Mouse (Mus musculus): ENCODE measurements around the gene Doxl2. TPM values are rescaled to one million over a fixed set of nuclear protein-coding genes. Genes with fewer than 3 reads are reported as not detected.
"Not testable (repeated sequence)": the region's sequence is repeated elsewhere in the genome, so short reads cannot be mapped to it uniquely, and the experiment has no call there.

Doxl2 gene
- not detected in 2 replicates for polyA plus RNA-seq (2015; fragmentation: Nextera tagmentation; extraction: Ambion mirVana)

DNA sequence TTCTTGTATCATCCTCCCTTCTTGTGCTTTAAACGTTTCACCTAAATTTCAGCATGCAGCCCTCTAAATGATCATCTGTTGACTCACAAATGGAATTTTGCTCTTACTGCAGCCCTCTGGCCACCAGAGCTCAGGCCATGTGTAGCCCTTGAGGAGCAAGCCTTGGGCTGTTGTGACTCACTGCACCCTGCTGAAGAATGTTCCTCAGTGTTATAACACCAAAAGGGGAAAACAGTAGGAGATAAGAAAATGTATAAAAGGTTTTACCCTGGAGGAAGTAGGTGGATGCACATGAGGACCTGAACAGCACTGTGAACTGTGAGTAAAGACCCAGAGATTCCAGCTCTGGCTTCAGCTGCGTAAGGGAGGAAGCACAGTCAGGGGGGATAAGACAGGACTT is at the start of gene Doxl2:
Doxl2 (plus strand) TSS at position 301 of the 400 bp plus-strand sequence.
- Histone ChIP-seq H3K9me3 (replicated peaks) (no peaks in the 10 kb centered on the region), H3K27me3 (replicated peaks) (no peaks in the 10 kb centered on the region), H3K36me3 (no peaks in the 10 kb centered on the region), H3K4me2 (no peak within 1 kb of the TSS), H3K27ac (replicated peaks) (no peak within 1 kb of the TSS), H3K9ac (replicated peaks) (no peak within 1 kb of the TSS), H3K4me3 (replicated peaks) (no peak within 1 kb of the TSS), H3K4me1 (no peaks in the 10 kb centered on the region)
- no peak for ATAC-seq (ENCODE audit: low FRiP score)
- 93% methylated on average over 2 of the region's 2 CpGs for WGBS

DNA sequence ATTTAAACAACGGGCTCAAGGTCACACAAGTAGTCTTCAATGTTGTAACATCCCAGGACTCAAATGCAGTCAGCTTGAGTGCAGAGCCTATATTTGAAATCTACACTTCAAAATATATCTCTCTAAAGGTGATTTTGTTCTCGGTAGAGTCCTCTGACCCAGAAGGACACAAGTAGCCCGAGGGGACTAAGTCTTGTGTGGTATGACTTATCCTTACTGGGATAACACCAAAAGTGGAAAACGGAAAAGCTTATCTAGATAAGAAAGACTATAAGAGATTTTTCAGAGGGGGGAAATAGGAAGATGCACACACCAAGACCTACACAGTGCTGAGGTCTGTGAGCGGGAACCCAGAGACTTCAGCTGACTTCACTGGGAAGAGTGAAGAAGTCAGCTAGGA is 45.2 kb upstream of the Doxl2 start, which contains the start of gene 1600015I10Rik:
1600015I10Rik (plus strand) TSS at position 301 of the 400 bp plus-strand sequence.
- Histone ChIP-seq H3K4me1 (no peaks in the 10 kb centered on the region), H3K9me3 (replicated peaks) (no peaks in the 10 kb centered on the region), H3K36me3 (no peaks in the 10 kb centered on the region), H3K4me3 (replicated peaks) (no peak within 1 kb of the TSS), H3K27ac (replicated peaks) (no peak within 1 kb of the TSS), H3K27me3 (replicated peaks) (no peaks in the 10 kb centered on the region), H3K4me2 (no peak within 1 kb of the TSS), H3K9ac (replicated peaks) (no peak within 1 kb of the TSS)
- 94% methylated on average over 5 of the region's 5 CpGs for WGBS
- ATAC-seq (ENCODE audit: low FRiP score), result no peak

DNA sequence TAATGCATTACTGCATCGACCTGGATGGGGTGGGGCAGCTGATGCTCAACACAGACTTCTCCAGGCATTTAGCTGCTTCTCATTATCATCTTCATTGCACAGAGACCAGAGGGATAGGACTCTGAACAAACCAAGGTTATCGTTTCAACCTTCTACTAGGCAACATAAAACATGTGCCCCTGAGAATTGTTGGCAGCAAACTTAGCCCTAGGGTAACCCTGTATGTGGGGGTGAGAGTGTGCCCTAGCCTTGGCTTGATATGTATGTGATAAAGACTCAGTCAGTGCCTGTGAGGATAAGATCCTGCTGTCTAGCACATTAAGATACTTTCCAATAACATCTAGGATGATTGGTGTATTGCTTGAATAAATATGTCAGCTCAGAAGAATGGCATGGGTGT is 25.2 kb upstream of the Doxl2 start:
- no peak for ATAC-seq (ENCODE audit: low FRiP score)
- no peaks in the 10 kb centered on the region for H3K4me1 ChIP-seq
- 71% methylated on average over 2 of the region's 2 CpGs for WGBS
- no peak overlapping the region for H3K4me2 ChIP-seq
- no peaks in the 10 kb centered on the region for H3K36me3 ChIP-seq
- H3K27ac ChIP-seq (replicated peaks), result no peak overlapping the region
- H3K27me3 ChIP-seq (replicated peaks), result no peaks in the 10 kb centered on the region
- H3K9ac ChIP-seq (replicated peaks), result no peak overlapping the region
- H3K4me3 ChIP-seq (replicated peaks), result no peak overlapping the region
- H3K9me3 ChIP-seq (replicated peaks), result no peaks in the 10 kb centered on the region

- Histone ChIP-seq H3K9ac (replicated peaks) (no peak overlapping the region), H3K36me3 (no peaks in the 10 kb centered on the region), H3K4me1 (no peaks in the 10 kb centered on the region), H3K27me3 (replicated peaks) (no peaks in the 10 kb centered on the region), H3K4me2 (no peak overlapping the region), H3K9me3 (replicated peaks) (no peaks in the 10 kb centered on the region), H3K27ac (replicated peaks) (no peak overlapping the region), H3K4me3 (replicated peaks) (no peak overlapping the region)
- no peak for ATAC-seq (ENCODE audit: low FRiP score)
- 86% methylated on average over 5 of the region's 5 CpGs for WGBS
These were observed 24.1 kb upstream of the Doxl2 start for GRCm38 (mm10) chr6:48950676-48951075.

DNA sequence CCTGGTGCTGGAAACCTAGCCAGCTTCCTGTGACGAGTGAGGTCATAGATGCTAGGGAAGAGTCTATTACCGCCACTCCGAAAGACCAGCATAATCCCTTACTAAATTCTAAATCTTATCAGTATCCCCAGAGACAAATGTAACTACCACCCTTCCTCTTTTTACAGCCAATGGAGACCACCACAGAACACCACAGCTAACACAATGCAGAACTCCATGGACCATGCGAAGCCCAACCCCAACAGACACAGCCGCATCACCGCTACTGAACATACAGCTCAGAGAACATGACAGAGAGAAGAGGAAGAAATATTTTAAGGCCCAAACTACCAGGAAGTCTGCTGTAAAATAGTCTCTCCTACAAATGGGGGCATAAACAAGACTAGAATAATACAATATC is 23.1 kb upstream of the Doxl2 start:
- H3K27me3 ChIP-seq (replicated peaks), result no peaks in the 10 kb centered on the region
- H3K4me3 ChIP-seq (replicated peaks), result no peak overlapping the region
- H3K9ac ChIP-seq (replicated peaks), result no peak overlapping the region
- ATAC-seq (ENCODE audit: low FRiP score), result no peak
- no peaks in the 10 kb centered on the region for H3K36me3 ChIP-seq
- no peaks in the 10 kb centered on the region for H3K9me3 ChIP-seq (replicated peaks)
- 93% methylated on average over 6 of the region's 6 CpGs for WGBS
- H3K27ac ChIP-seq (replicated peaks), result no peak overlapping the region
- H3K4me2 ChIP-seq, result no peak overlapping the region
- H3K4me1 ChIP-seq, result no peaks in the 10 kb centered on the region

DNA sequence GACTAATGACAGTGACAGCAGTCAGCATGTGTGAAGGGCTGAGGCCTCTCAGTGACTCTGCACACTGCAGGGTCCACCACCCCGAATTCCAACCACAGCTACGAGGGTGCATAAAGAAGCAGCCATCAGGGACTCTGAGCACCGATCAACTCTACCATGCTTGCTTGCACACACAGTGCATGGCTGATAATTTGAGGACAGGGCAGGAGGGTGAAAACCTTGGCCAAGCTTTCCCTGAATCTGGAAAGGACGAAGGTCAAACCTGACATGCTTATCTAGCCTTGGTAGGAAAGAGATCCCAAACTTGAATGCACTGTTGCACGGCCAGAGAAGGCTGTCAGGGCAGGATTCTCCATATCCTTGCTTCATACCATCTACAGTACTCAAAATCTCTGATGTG is 21.5 kb upstream of the Doxl2 start:
- no peak overlapping the region for H3K4me2 ChIP-seq
- no peak overlapping the region for H3K27ac ChIP-seq (replicated peaks)
- no peak for ATAC-seq (ENCODE audit: low FRiP score)
- no peaks in the 10 kb centered on the region for H3K9me3 ChIP-seq (replicated peaks)
- 91% methylated on average over 5 of the region's 5 CpGs for WGBS
- no peak overlapping the region for H3K9ac ChIP-seq (replicated peaks)
- H3K27me3 ChIP-seq (replicated peaks), result no peaks in the 10 kb centered on the region
- no peaks in the 10 kb centered on the region for H3K36me3 ChIP-seq
- H3K4me3 ChIP-seq (replicated peaks), result no peak overlapping the region
- H3K4me1 ChIP-seq, result no peaks in the 10 kb centered on the region

- H3K9ac ChIP-seq (replicated peaks), result no peak overlapping the region
- no peaks in the 10 kb centered on the region for H3K4me1 ChIP-seq
- no peak for ATAC-seq (ENCODE audit: low FRiP score)
- WGBS, result 83% methylated on average over 5 of the region's 5 CpGs
- no peak overlapping the region for H3K4me3 ChIP-seq (replicated peaks)
- no peaks in the 10 kb centered on the region for H3K36me3 ChIP-seq
- H3K9me3 ChIP-seq (replicated peaks), result no peaks in the 10 kb centered on the region
- no peak overlapping the region for H3K27ac ChIP-seq (replicated peaks)
- H3K4me2 ChIP-seq, result no peak overlapping the region
- no peaks in the 10 kb centered on the region for H3K27me3 ChIP-seq (replicated peaks)
These were observed 20.6 kb upstream of the Doxl2 start for GRCm38 (mm10) chr6:48954211-48954610.

- Histone ChIP-seq H3K4me1 (no peaks in the 10 kb centered on the region), H3K9ac (replicated peaks) (no peak overlapping the region), H3K4me3 (replicated peaks) (no peak overlapping the region), H3K4me2 (no peak overlapping the region), H3K27me3 (replicated peaks) (no peaks in the 10 kb centered on the region), H3K9me3 (replicated peaks) (no peaks in the 10 kb centered on the region), H3K36me3 (no peaks in the 10 kb centered on the region), H3K27ac (replicated peaks) (no peak overlapping the region)
- no peak for ATAC-seq (ENCODE audit: low FRiP score)
- 58% methylated on average over 1 of the region's 1 CpGs for WGBS
These were observed 19.8 kb upstream of the Doxl2 start for GRCm38 (mm10) chr6:48954946-48955345.

DNA sequence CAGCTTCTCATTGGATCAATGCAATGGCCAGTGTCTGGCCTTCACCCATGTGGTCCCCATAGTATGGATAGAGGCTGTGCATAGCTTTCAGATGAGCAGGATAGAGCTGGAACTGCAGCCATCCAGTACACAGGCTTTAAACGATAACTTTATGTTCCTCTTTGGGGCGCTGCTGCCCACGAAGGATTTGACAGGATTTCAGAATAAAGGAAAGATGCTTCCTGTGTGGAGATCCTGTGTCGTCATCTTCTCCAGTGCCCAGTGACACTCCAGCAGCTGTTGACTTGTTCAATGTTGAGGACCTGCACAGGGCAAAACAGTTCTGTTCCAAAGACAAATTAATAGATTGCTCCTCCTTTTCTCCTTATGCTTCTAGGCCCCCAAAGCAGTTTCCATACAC is 18.0 kb upstream of the Doxl2 start:
- H3K4me3 ChIP-seq (replicated peaks), result no peak overlapping the region

DNA sequence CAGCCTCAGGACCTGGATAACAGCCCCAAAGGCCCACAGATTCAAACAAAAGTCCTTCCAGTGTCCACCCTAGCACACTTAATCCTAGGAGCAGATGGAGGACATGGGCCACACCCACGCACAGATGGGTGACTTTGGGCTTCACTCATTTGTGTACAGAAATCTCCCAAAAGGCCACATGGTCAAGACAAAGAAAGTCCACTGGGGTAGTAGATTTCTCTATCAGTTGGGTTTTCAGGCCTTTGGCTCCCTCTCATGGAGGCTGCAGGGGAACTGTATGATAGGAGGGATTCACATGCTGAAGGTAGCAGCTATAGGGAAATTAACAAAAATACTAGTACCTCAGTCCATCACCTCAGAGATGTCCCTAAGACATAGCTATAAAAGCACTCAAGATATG is 16.7 kb upstream of the Doxl2 start:
- Histone ChIP-seq H3K27ac (replicated peaks) (no peak overlapping the region), H3K27me3 (replicated peaks) (no peaks in the 10 kb centered on the region), H3K9me3 (replicated peaks) (no peaks in the 10 kb centered on the region), H3K36me3 (no peaks in the 10 kb centered on the region), H3K4me3 (replicated peaks) (no peak overlapping the region), H3K9ac (replicated peaks) (no peak overlapping the region), H3K4me1 (no peaks in the 10 kb centered on the region), H3K4me2 (no peak overlapping the region)
- WGBS, result 67% methylated on average over 1 of the region's 1 CpGs
- ATAC-seq (ENCODE audit: low FRiP score), result no peak

More for the DNA sequence above, 18.0 kb upstream of the Doxl2 start:
- Histone ChIP-seq H3K4me1 (no peaks in the 10 kb centered on the region), H3K4me2 (no peak overlapping the region), H3K36me3 (no peaks in the 10 kb centered on the region), H3K9ac (replicated peaks) (no peak overlapping the region), H3K27ac (replicated peaks) (no peak overlapping the region), H3K27me3 (replicated peaks) (no peaks in the 10 kb centered on the region), H3K9me3 (replicated peaks) (no peaks in the 10 kb centered on the region)
- ATAC-seq (ENCODE audit: low FRiP score), result no peak
- 90% methylated on average over 4 of the region's 4 CpGs for WGBS

- 31% methylated on average over 7 of the region's 7 CpGs for WGBS
These were observed 15.6 kb upstream of the Doxl2 start for GRCm38 (mm10) chr6:48959151-48959550.

DNA sequence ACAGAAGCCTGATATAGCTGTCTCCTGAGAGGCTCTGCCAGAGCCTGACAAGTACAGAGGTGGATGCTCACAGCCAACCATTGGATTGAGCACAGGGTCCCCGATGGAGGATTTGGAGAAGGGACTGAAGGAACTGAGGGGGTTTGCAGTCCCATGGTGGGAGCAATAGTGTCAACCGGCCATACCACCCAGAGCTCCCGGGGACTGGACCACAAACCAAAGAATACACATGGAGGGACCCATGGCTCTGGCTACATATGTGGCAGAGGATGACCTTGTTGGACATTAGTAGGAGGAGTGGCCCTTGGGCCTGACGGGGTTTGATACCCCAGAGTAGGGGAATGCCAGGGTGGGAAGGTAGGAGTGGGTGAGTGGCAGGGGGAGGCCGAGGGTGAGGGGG is 8.1 kb upstream of the Doxl2 start:
- WGBS, result 91% methylated on average over 5 of the region's 5 CpGs
- not testable (repeated sequence) for ATAC-seq (ENCODE audit: low FRiP score); H3K9ac ChIP-seq (replicated peaks); H3K4me3 ChIP-seq (replicated peaks); H3K27me3 ChIP-seq (replicated peaks); H3K4me2 ChIP-seq; H3K27ac ChIP-seq (replicated peaks); H3K4me1 ChIP-seq; H3K36me3 ChIP-seq; H3K9me3 ChIP-seq (replicated peaks)

More at GRCm38 (mm10) chr6:48959151-48959550, 15.6 kb upstream of the Doxl2 start:
- H3K27ac ChIP-seq (replicated peaks); H3K4me2 ChIP-seq; H3K9me3 ChIP-seq (replicated peaks); ATAC-seq (ENCODE audit: low FRiP score); H3K27me3 ChIP-seq (replicated peaks); H3K36me3 ChIP-seq; H3K4me1 ChIP-seq; H3K9ac ChIP-seq (replicated peaks); H3K4me3 ChIP-seq (replicated peaks): not testable (repeated sequence)

DNA sequence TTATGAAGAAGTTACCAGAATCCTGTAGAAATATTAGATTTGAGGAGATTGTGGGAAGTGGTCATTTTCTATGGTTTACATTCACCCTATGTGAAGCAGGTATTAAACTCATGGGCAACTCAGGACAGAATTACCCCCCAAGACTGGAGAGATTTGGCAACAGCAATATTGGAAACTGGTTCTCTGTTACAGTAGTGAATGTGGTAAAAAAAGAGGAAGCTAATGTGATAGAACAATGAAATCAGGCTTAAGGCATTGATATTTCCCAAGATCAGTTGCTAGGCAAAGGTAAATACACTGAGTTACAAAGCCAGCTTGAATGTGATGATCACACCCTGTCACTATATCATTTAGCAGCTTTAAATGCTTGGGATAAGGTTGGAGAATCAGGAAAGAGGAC is 6.9 kb upstream of the Doxl2 start:
- no peak overlapping the region for H3K27ac ChIP-seq (replicated peaks)

More for the DNA sequence above, 6.9 kb upstream of the Doxl2 start:
- no peaks in the 10 kb centered on the region for H3K4me1 ChIP-seq
- H3K9me3 ChIP-seq (replicated peaks), result no peaks in the 10 kb centered on the region
- no peaks in the 10 kb centered on the region for H3K27me3 ChIP-seq (replicated peaks)
- H3K9ac ChIP-seq (replicated peaks), result no peak overlapping the region
- no peak for ATAC-seq (ENCODE audit: low FRiP score)
- no peak overlapping the region for H3K4me3 ChIP-seq (replicated peaks)
- no peak overlapping the region for H3K4me2 ChIP-seq
- H3K36me3 ChIP-seq, result no peaks in the 10 kb centered on the region
